Mouse (Mus musculus): ENCODE measurements around the gene Poln.

The Poln gene

DNA sequence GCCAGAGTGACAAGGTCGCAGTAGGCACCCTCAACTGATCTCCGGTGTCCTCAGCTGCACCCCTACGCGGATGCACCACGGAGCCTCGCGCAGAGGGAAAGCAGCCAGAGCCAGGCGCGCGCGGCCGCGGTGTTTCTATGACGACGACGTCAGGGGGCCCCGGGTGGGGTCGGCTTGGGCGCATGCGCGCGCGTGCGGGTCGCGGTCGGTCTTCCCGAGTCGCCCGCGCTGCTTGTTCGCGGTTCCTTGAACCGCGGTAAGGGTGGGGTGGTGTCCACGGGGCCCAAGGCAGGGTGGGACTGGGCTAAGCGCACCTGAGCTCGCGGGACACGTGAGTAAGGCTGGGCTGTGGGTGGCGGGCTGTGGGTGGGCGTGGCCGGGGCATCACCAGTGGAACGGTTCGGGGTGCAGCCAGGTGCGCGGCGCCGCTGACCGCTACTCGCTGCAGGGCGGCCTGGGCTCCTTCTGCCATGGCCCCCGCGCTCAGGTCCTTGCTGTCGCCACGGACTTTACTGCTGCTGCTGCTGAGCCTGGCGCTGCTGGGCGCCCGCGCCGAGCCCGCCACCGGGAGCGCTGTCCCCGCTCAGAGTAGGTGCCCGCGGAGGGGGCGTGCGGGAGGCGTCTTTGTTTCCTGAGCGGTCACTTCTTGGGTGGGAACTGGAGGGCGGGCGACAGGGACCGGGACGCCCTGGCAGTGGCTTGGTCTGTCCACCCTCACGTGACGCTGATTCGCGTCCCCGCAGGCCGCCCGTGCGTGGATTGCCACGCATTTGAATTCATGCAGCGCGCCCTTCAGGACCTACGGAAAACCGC, 185.7 kb downstream of the Poln start, which contains the start of gene Gm1673:
Gm1673 (plus strand) TSS at position 125 of the 813 bp plus-strand sequence.
- DNase-seq (ENCODE audit: low spot score) = peak; percentile 74

DNA sequence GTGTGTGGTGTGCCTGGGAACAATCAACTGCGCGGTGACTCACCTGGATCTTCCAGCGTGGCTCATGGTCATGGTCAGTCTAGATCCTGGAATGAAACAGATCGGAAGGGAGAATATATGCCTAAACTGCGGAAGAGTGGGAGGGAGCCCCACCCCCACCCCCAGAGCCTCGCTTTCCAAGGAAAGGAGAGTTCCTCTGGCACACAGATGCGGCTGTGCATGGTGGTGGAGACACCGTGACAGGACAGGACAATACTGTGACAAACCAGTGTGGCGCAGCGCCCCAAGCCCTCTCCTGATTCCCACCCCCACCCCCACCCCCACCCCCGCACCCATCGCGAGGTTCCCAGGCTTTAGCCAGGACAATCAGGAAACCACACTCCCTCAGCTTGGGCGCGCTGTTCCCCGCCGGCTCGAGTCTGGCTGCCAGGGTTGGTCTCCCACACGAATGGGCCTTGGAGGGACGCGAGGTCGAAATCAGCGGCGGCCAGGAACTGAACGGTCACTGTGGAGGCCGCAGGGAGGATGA, 186.5 kb downstream of the Poln start:
- DNase-seq (ENCODE audit: low spot score) = no peak

- DNase-seq (ENCODE audit: low spot score) = no peak
Measured at GRCm38 (mm10) chr5:33976267-33976666, 193.0 kb downstream of the Poln start.

DNA sequence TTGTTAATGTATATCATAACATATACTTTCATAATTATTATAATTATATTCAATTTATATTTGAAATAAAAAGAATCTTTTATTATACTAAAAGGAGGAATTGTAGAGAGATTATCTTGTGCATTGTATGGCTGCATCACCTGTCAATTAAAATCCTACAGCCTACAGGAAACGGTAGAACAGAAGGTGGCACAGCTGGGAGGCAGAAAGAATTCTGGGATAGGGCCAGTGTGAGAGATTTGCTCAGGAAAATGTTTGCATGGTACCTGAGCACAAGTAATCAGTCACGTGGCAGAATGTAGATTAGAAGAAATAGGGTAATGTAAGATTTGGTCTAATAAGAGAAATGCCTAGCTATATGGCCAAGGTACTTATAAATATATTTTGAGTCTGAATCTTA, 194.5 kb downstream of the Poln start:
- no peak for DNase-seq (ENCODE audit: low spot score)

DNA sequence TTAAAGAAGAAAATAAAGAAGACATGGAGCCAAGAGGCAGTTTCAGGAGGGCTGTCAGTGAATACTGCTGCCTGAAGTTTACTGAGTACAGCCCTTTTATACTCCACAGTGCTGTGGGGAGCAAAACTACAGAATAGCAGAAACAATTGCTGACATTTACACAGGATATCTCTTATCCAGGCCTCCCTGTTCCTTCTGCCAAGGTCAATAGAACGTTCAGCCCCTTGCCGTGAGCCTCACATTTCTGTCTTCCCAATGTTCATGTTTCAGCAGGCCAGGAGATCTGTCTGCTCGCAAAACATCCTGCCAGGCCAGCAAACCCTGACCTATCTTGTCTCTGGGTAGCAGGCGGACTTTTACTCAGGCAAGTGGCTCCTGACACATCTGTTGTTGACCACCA, 209.9 kb downstream of the Poln start:
- no peak for DNase-seq (ENCODE audit: low spot score)

Measured in yolk sac, embryonic 10.5 days (tissue).